Mouse (Mus musculus) G1E (cell line): ENCODE measurements around the gene Ppp1r1b. TPM values are rescaled to one million over a fixed set of nuclear protein-coding genes. Genes with fewer than 3 reads are reported as not detected.

Source experiments
- ATAC-seq: 2 replicates; pipeline ENCODE4 v1.8.0; 2016; ENCODE audit warnings: mild to moderate bottlenecking; ENCODE audit not compliant: insufficient number of reproducible peaks, poor library complexity, low FRiP score, severe bottlenecking; ENCODE audit errors: extremely low read depth
- DNase-seq: peaks from one replicate; pipeline ENCODE4 v3.0.0; 2012; ENCODE audit warnings: low spot score
- H3K27me3 ChIP-seq: 2 replicates; pipeline ENCODE4 v1.6.1; 2012; ENCODE audit warnings: mild to moderate bottlenecking, low read length, inconsistent platforms; ENCODE audit not compliant: insufficient read depth
- H3K36me3 ChIP-seq: replicated peaks from 2 replicates; pipeline ENCODE3; 2012; ENCODE audit warnings: mild to moderate bottlenecking, inconsistent platforms
- H3K4me1 ChIP-seq: 2 replicates; pipeline ENCODE4 v1.6.1; 2012; ENCODE audit warnings: low read depth, low read length, inconsistent platforms, mixed read lengths; ENCODE audit not compliant: insufficient read depth
- H3K4me3 ChIP-seq: 2 replicates; pipeline ENCODE4 v1.5.1; 2012; ENCODE audit warnings: low read depth, mild to moderate bottlenecking, inconsistent platforms, low read length, moderate library complexity, mixed read lengths
- H3K9me3 ChIP-seq: replicated peaks from 2 replicates; pipeline ENCODE4 v1.6.1; 2012; ENCODE audit warnings: inconsistent platforms
- CTCF ChIP-seq: IDR thresholded peaks from 2 replicates; pipeline ENCODE4 v1.5.1; 2012; ENCODE audit warnings: low read depth, low read length, inconsistent platforms, mixed read lengths
- GATA1 ChIP-seq: IDR thresholded peaks from 2 replicates; pipeline ENCODE4 v1.6.1; 2012; ENCODE audit warnings: borderline replicate concordance, low read length, inconsistent platforms, mixed read lengths
- GATA2 ChIP-seq: IDR thresholded peaks from 2 replicates; pipeline ENCODE4 v1.6.1; 2012; ENCODE audit warnings: low read depth, low read length, inconsistent platforms, borderline replicate concordance
- POLR2AphosphoS5 ChIP-seq: IDR thresholded peaks from 2 replicates; pipeline ENCODE4 v1.6.1; 2012; ENCODE audit warnings: low read depth, low read length, inconsistent platforms; ENCODE audit not compliant: insufficient replicate concordance
- TAL1 ChIP-seq: conservative IDR thresholded peaks from 2 replicates; pipeline ENCODE4 v1.6.1; 2012; ENCODE audit warnings: low read depth, low read length, inconsistent platforms, mixed read lengths
- polyA plus RNA-seq: library from polyadenylated mRNA; stranded (reverse); fragments of >175 nt; gene quantifications from 2 replicates; pipeline ENCODE4 v1.2.3, GENCODE M21; 2012
- total RNA-seq, 2 experiments: library from RNA; stranded (forward) in 1 of 2; stranded (reverse) in 1 of 2; fragments of 200-1000 nt in 1 of 2; fragments of >200 nt in 1 of 2; fragmentation: Nextera tagmentation in 1 of 2; gene quantifications; 2 replicates each; pipeline ENCODE4 v1.2.3; 2014 to 2017

The Ppp1r1b gene
- total and polyA plus RNA-seq, 3 experiments: not detected

DNA sequence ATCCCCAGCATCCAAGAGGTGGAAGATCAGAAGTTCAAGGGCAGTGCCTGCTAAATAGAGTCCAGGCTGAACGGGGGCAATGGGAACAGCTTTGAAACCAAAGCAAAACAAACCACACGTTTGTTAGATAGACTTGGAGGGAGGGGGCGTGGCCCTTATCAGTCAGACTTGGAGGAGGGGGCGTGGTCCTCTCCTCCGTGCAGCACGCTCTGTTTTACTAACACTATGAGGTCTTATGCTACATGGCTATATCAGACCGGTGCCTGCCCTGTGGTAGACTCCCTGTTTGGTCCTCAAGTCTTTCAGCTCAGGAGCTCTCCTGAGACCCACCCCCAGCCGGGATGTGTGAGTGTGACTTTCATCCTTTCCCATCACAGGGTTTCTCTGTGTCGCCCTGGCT, 13.0 kb upstream of the Ppp1r1b start:
- H3K27me3 ChIP-seq: peaks cover 68% of the 10 kb centered on the region
- H3K4me3 ChIP-seq: no peak overlapping the region
- H3K9me3 ChIP-seq: no peaks in the 10 kb centered on the region
- TF ChIP-seq POLR2AphosphoS5: no peak
- TF ChIP-seq GATA1: no peak
- no peak for TF ChIP-seq CTCF
- TF ChIP-seq TAL1: no peak
- TF ChIP-seq GATA2: no peak
- ATAC-seq: no peak
- no peaks in the 10 kb centered on the region for H3K36me3 ChIP-seq
- DNase-seq: no peak
- H3K4me1 ChIP-seq: peaks cover 22% of the 10 kb centered on the region

DNA sequence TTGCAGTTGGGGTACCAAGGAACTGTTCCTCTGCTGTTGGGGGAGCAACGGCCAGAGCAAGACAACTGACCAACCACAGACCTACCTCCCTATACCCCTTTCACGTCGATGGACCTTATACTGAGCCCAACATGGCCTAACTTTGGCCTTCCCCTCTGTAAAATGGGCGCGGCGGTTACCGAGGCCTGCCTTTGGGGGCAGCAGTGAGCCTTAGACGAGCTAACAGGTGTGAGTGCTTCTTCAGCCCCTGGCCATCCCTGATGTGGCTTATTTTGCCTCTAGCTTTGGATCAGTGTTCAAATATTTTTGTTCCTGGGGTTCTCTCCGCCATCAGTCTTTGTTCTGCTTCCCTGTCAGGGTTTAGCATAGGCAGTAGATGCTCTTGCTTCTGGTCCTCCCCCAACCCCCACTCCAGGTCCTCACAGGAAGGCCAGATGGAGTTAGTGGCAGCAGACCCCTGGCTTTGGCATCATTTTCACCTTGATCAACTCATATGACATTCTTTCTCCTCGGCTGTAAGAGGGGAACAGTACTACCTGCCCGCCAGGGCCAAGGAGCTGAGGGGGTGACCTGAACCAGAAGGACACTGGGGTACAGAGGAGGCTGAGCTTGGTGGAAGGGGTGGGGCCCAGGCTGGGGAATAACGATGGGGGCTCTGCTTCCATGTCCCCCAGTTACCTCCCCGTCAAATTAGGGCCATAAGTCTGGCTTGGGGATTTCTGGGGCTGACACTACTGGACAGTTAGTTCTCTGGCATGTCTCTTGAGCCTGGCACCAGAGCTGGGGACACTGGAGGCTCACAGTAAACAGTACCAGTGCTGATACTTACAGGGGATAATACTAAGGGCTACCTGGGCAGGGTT, 11.7 kb upstream of the Ppp1r1b start:
- H3K4me3 ChIP-seq: no peak overlapping the region
- H3K9me3 ChIP-seq: no peaks in the 10 kb centered on the region
- DNase-seq: no peak
- H3K36me3 ChIP-seq: no peaks in the 10 kb centered on the region
- no peak for TF ChIP-seq POLR2AphosphoS5
- TF ChIP-seq CTCF: no peak
- no peak for TF ChIP-seq GATA1
- no peak for TF ChIP-seq TAL1
- no peak for TF ChIP-seq GATA2
- ATAC-seq: no peak
- H3K27me3 ChIP-seq: peaks cover 65% of the 10 kb centered on the region
- H3K4me1 ChIP-seq: peaks cover 24% of the 10 kb centered on the region

DNA sequence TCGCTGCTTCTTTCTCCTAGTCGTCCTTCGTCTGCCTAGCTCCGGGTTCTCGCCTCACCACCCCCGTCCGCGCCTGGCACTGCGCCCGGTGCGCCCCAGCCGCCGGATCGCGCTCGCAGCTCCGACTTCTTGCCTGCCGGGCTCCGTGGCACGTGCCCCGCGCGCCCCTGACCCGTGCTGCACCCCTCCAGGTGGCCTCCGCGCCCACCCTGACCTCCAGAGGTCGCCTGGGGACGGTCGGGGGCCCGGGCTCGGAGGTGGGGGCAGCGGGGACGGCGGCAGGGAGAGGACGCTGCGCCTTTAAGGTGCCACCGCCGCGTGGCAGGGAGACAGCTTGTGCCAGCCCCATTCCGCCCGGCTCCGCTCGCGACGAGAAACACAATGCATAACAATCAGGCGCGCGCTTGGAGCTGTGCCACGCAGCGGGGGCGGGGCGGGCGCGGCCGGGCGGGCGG, 9.7 kb upstream of the Ppp1r1b start:
- H3K4me3 ChIP-seq: no peak overlapping the region

DNA sequence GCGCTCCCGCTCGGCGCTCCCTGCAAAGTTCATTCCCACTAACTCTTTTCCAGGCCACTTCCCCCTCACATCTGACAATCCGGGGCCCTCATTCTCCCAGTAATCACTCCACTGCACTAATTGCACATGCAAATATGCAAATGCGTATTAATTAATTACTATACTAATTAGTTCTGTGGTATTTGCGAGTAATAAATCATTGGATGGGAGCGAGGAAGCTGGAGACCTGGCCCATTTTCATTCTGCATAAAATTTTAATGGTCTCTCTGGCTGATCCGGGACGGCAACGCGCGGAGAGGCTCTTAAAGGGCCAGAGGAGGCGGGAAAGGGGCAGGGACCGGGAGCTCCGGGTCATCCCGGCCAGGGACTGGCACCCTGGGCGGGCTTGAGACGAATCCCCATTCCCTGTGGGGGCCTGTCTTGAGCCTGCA, 9.1 kb upstream of the Ppp1r1b start:
- H3K9me3 ChIP-seq: no peaks in the 10 kb centered on the region
- ATAC-seq (no peak), DNase-seq (no peak)
- no peak overlapping the region for H3K4me3 ChIP-seq
- no peaks in the 10 kb centered on the region for H3K36me3 ChIP-seq
- H3K4me1 ChIP-seq: peaks cover 31% of the 10 kb centered on the region
- TF ChIP-seq GATA2: no peak
- TF ChIP-seq CTCF: no peak
- TF ChIP-seq POLR2AphosphoS5: no peak
- TF ChIP-seq GATA1: no peak
- TF ChIP-seq TAL1: no peak
- H3K27me3 ChIP-seq: peaks cover 74% of the 10 kb centered on the region

More for the DNA sequence above, 9.7 kb upstream of the Ppp1r1b start:
- Histone ChIP-seq H3K36me3 (no peaks in the 10 kb centered on the region), H3K4me1 (peaks cover 32% of the 10 kb centered on the region), H3K27me3 (peaks cover 73% of the 10 kb centered on the region), H3K9me3 (no peaks in the 10 kb centered on the region)
- TF ChIP-seq TAL1 (no peak), CTCF (no peak), POLR2AphosphoS5 (no peak), GATA2 (no peak), GATA1 (no peak)
- DNase-seq (no peak), ATAC-seq (no peak)

DNA sequence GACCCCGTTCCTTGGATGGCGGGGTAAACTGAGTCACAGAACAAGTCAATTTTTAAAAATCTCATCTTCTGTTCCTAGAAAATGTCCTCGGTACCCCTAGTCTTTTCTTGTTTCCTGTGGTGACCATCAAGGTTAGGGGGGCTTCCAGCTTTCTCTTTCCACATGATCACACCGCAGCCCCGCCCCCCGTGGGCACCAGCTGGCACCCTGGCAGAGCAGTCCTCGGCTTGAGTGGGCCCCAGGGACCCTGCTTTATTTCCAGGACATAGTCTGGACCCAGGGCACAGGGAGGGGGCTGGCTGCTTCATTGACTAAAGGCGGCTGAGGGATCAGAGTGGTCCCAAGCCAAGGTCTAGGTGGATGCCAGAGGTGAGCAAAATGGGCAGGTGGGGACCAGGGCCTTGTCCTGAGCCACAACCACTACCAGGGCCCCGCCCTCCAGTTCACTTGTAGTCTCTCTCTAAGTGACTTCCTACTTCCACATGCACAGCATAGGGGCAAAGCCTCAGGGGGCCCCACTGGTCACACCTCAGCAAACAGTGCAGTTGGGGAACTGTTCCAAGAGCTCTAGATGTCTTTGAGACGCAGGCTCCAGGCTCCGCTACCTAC, 8.4 kb upstream of the Ppp1r1b start:
- DNase-seq (no peak), ATAC-seq (no peak)
- H3K4me3 ChIP-seq: no peak overlapping the region
- H3K27me3 ChIP-seq: peaks cover 68% of the 10 kb centered on the region
- H3K36me3 ChIP-seq: no peaks in the 10 kb centered on the region
- H3K4me1 ChIP-seq: peaks cover 25% of the 10 kb centered on the region
- H3K9me3 ChIP-seq: no peaks in the 10 kb centered on the region
- TF ChIP-seq CTCF (no peak), GATA1 (no peak), TAL1 (no peak), POLR2AphosphoS5 (no peak), GATA2 (no peak)

DNA sequence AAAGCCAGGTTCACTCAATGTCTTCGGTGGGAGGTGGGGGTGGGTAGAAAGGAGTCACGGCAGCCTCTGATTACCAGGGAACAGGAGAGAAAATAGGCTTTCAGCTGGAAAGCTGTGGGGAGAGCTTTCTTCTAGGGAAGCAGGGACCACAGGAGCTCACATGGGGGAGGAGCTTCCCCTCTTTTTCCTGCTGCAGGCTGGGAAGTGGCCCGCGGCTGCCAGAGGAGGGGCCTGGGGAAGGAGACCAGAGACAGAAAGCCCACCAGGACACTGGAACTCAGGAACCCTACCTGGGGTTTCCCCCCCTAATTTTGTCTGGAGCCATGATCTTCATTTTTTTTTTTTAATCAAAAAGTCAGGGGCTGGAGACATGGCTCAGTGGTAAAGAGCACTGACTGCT, 7.6 kb upstream of the Ppp1r1b start:
- Histone ChIP-seq H3K27me3 (peaks cover 63% of the 10 kb centered on the region), H3K36me3 (no peaks in the 10 kb centered on the region), H3K4me3 (no peak overlapping the region), H3K4me1 (peaks cover 22% of the 10 kb centered on the region), H3K9me3 (no peaks in the 10 kb centered on the region)
- TF ChIP-seq TAL1 (no peak), POLR2AphosphoS5 (no peak), CTCF (no peak), GATA2 (no peak), GATA1 (no peak)
- ATAC-seq: no peak
- DNase-seq: no peak

DNA sequence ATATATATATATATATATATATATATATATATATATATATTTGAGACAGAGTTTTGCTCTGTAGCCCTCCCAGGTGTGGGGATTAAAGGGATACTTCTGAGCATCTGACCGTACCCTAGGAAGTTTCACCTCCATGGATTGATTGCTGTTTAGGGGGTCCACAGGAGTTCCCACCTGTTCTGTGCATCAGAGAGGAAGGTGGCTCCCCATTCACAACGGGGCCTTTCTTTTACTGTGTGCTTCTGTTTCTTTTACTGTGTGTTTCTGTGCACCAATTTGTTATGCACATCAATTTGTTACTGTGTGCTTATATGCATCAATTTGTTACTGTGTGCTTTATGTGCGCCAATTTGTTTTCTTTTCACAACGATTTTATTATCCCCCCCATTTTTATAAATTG, 7.0 kb upstream of the Ppp1r1b start:
- H3K4me3 ChIP-seq: no peak overlapping the region
- peaks cover 61% of the 10 kb centered on the region for H3K27me3 ChIP-seq
- DNase-seq: no peak
- peaks cover 22% of the 10 kb centered on the region for H3K4me1 ChIP-seq
- no peaks in the 10 kb centered on the region for H3K9me3 ChIP-seq
- H3K36me3 ChIP-seq: no peaks in the 10 kb centered on the region
- no peak for ATAC-seq
- no peak for TF ChIP-seq TAL1
- no peak for TF ChIP-seq CTCF
- no peak for TF ChIP-seq POLR2AphosphoS5
- TF ChIP-seq GATA1: no peak
- no peak for TF ChIP-seq GATA2
